Mouse (Mus musculus): ENCODE data around the gene Trappc2l. TPM values are rescaled to one million over a fixed set of nuclear protein-coding genes. Genes with fewer than 3 reads are reported as not detected.
A peak's percentile ranks its signal among the peaks of the same experiment; 100 is the strongest.

Trappc2l gene
- polyA plus RNA-seq, 1 experiment from 2014 or later, result 113 TPM

- Histone ChIP-seq H3K27ac (replicated peaks) (no peak overlapping the region), H3K9me3 (replicated peaks) (no peaks in the 10 kb centered on the region), H3K4me3 (replicated peaks) (no peak overlapping the region), H3K27me3 (replicated peaks) (0 out of 2 replicates have a peak, but pooled peaks cover 2% of the 10 kb centered on the region), H3K36me3 (no peaks in the 10 kb centered on the region), H3K4me2 (no peak overlapping the region), H3K9ac (replicated peaks) (no peak overlapping the region), H3K4me1 (peaks cover 10% of the 10 kb centered on the region; the same call in 1 of the 2 replicates)
- WGBS, result 83% methylated on average over 9 of the region's 9 CpGs
- no peak for ATAC-seq (ENCODE audit: low FRiP score)
Observed at GRCm38 (mm10) chr8:122584981-122585380, 26.5 kb upstream of the Trappc2l start.

GRCm38 (mm10) chr8:122585411-122585891, 26.0 kb upstream of the Trappc2l start:
- ATAC-seq (ENCODE audit: low FRiP score), result no peak
- WGBS, result 73% methylated on average over 14 of the region's 14 CpGs
- Histone ChIP-seq H3K9ac (replicated peaks) (no peak overlapping the region), H3K4me3 (replicated peaks) (no peak overlapping the region), H3K36me3 (no peaks in the 10 kb centered on the region), H3K9me3 (replicated peaks) (no peaks in the 10 kb centered on the region), H3K4me2 (no peak overlapping the region), H3K4me1 (peaks cover 10% of the 10 kb centered on the region; the same call in 1 of the 2 replicates), H3K27ac (replicated peaks) (no peak overlapping the region), H3K27me3 (replicated peaks) (0 out of 2 replicates have a peak, but pooled peaks cover 2% of the 10 kb centered on the region)

- Histone ChIP-seq H3K36me3 (no peaks in the 10 kb centered on the region), H3K27ac (replicated peaks) (no peak overlapping the region), H3K4me2 (no peak overlapping the region), H3K9ac (replicated peaks) (no peak overlapping the region), H3K4me3 (replicated peaks) (no peak overlapping the region), H3K27me3 (replicated peaks) (0 out of 2 replicates have a peak, but pooled peaks cover 2% of the 10 kb centered on the region), H3K4me1 (peaks cover 10% of the 10 kb centered on the region; the same call in 1 of the 2 replicates), H3K9me3 (replicated peaks) (no peaks in the 10 kb centered on the region)
- ATAC-seq (ENCODE audit: low FRiP score), result no peak
- 28% methylated on average over 7 of the region's 7 CpGs for WGBS
Observed at GRCm38 (mm10) chr8:122586171-122586570, 25.3 kb upstream of the Trappc2l start.

- Histone ChIP-seq H3K9ac (replicated peaks) (no peak overlapping the region), H3K4me3 (replicated peaks) (no peak overlapping the region), H3K4me1 (peaks cover 10% of the 10 kb centered on the region; the same call in 1 of the 2 replicates), H3K27ac (replicated peaks) (no peak overlapping the region), H3K4me2 (no peak overlapping the region), H3K36me3 (no peaks in the 10 kb centered on the region), H3K9me3 (replicated peaks) (no peaks in the 10 kb centered on the region), H3K27me3 (replicated peaks) (0 out of 2 replicates have a peak, but pooled peaks cover 2% of the 10 kb centered on the region)
- no peak for ATAC-seq (ENCODE audit: low FRiP score)
- 82% methylated on average over 10 of the region's 10 CpGs for WGBS
Observed at GRCm38 (mm10) chr8:122586749-122587148, 24.7 kb upstream of the Trappc2l start.

GRCm38 (mm10) chr8:122593240-122593639, 18.2 kb upstream of the Trappc2l start:
- Histone ChIP-seq H3K27me3 (replicated peaks) (no peaks in the 10 kb centered on the region), H3K27ac (replicated peaks) (no peak overlapping the region), H3K9ac (replicated peaks) (no peak overlapping the region), H3K4me3 (replicated peaks) (no peak overlapping the region), H3K4me2 (no peak overlapping the region), H3K9me3 (replicated peaks) (no peaks in the 10 kb centered on the region), H3K4me1 (peaks cover 9% of the 10 kb centered on the region; the same call in 1 of the 2 replicates), H3K36me3 (no peaks in the 10 kb centered on the region)
- ATAC-seq (ENCODE audit: low FRiP score), result no peak
- WGBS, result 53% methylated on average over 12 of the region's 12 CpGs

- 0 out of 2 replicates have a peak overlapping the region, but pooled peaks have one; percentile 2 for H3K9ac ChIP-seq (replicated peaks)
Observed at GRCm38 (mm10) chr8:122593783-122594507, 17.5 kb upstream of the Trappc2l start.

GRCm38 (mm10) chr8:122596031-122596430, 15.4 kb upstream of the Trappc2l start:
- Histone ChIP-seq H3K4me2 (no peak overlapping the region), H3K27ac (replicated peaks) (no peak overlapping the region), H3K4me1 (peaks cover 9% of the 10 kb centered on the region; the same call in 1 of the 2 replicates), H3K36me3 (no peaks in the 10 kb centered on the region), H3K9me3 (replicated peaks) (no peaks in the 10 kb centered on the region), H3K4me3 (replicated peaks) (no peak overlapping the region), H3K9ac (replicated peaks) (no peak overlapping the region), H3K27me3 (replicated peaks) (no peaks in the 10 kb centered on the region)
- ATAC-seq (ENCODE audit: low FRiP score), result no peak
- whole genome bisulfite sequencing, result 59% methylated on average over 4 of the region's 4 CpGs

More at GRCm38 (mm10) chr8:122593783-122594507, 17.5 kb upstream of the Trappc2l start:
- Histone ChIP-seq H3K27ac (replicated peaks) (no peak overlapping the region), H3K4me3 (replicated peaks) (no peak overlapping the region), H3K36me3 (no peaks in the 10 kb centered on the region), H3K27me3 (replicated peaks) (no peaks in the 10 kb centered on the region), H3K9me3 (replicated peaks) (no peaks in the 10 kb centered on the region), H3K4me2 (no peak overlapping the region), H3K4me1 (peaks cover 9% of the 10 kb centered on the region; the same call in 1 of the 2 replicates)
- no peak for ATAC-seq (ENCODE audit: low FRiP score)
- WGBS, result 61% methylated on average over 19 of the region's 19 CpGs

GRCm38 (mm10) chr8:122600666-122601065, 10.8 kb upstream of the Trappc2l start:
- no peaks in the 10 kb centered on the region for H3K4me1 ChIP-seq
- no peak overlapping the region for H3K4me3 ChIP-seq (replicated peaks)
- ATAC-seq (ENCODE audit: low FRiP score), result no peak
- no peaks in the 10 kb centered on the region for H3K36me3 ChIP-seq
- no peaks in the 10 kb centered on the region for H3K9me3 ChIP-seq (replicated peaks)
- H3K9ac ChIP-seq (replicated peaks), result no peak overlapping the region
- H3K4me2 ChIP-seq, result no peak overlapping the region
- no peaks in the 10 kb centered on the region for H3K27me3 ChIP-seq (replicated peaks)
- H3K27ac ChIP-seq (replicated peaks), result no peak overlapping the region
- 85% methylated on average over 9 of the region's 9 CpGs for WGBS

- Histone ChIP-seq H3K4me2 (no peak overlapping the region), H3K4me1 (no peaks in the 10 kb centered on the region), H3K4me3 (replicated peaks) (no peak overlapping the region), H3K27me3 (replicated peaks) (no peaks in the 10 kb centered on the region), H3K27ac (replicated peaks) (no peak overlapping the region), H3K9ac (replicated peaks) (no peak overlapping the region), H3K9me3 (replicated peaks) (no peaks in the 10 kb centered on the region), H3K36me3 (no peaks in the 10 kb centered on the region)
- 20% methylated on average over 1 of the region's 1 CpGs for WGBS
- no peak for ATAC-seq (ENCODE audit: low FRiP score)
Observed at GRCm38 (mm10) chr8:122604640-122605039, 6.8 kb upstream of the Trappc2l start.

GRCm38 (mm10) chr8:122605367-122605766, 6.1 kb upstream of the Trappc2l start:
- no peak for ATAC-seq (ENCODE audit: low FRiP score)
- WGBS, result 84% methylated on average over 4 of the region's 4 CpGs
- H3K36me3 ChIP-seq, result no peaks in the 10 kb centered on the region

GRCm38 (mm10) chr8:122606810-122607209, 4.6 kb upstream of the Trappc2l start:
- Histone ChIP-seq H3K27me3 (replicated peaks) (no peaks in the 10 kb centered on the region), H3K27ac (replicated peaks) (no peak overlapping the region), H3K9me3 (replicated peaks) (no peaks in the 10 kb centered on the region), H3K4me2 (no peak overlapping the region), H3K36me3 (no peaks in the 10 kb centered on the region), H3K4me3 (replicated peaks) (no peak overlapping the region), H3K4me1 (peaks cover 8% of the 10 kb centered on the region), H3K9ac (replicated peaks) (no peak overlapping the region)
- WGBS, result 91% methylated on average over 11 of the region's 12 CpGs
- no peak for ATAC-seq (ENCODE audit: low FRiP score)

More at GRCm38 (mm10) chr8:122605367-122605766, 6.1 kb upstream of the Trappc2l start:
- Histone ChIP-seq H3K9me3 (replicated peaks) (no peaks in the 10 kb centered on the region), H3K27ac (replicated peaks) (no peak overlapping the region), H3K27me3 (replicated peaks) (no peaks in the 10 kb centered on the region), H3K4me3 (replicated peaks) (no peak overlapping the region), H3K9ac (replicated peaks) (no peak overlapping the region), H3K4me1 (0 out of 2 replicates have a peak, but pooled peaks cover 1% of the 10 kb centered on the region), H3K4me2 (no peak overlapping the region)

GRCm38 (mm10) chr8:122610209-122610608, 1.2 kb upstream of the Trappc2l start:
- Histone ChIP-seq H3K36me3 (peaks cover 4% of the 10 kb centered on the region; the same call in 1 of the 2 replicates), H3K9ac (replicated peaks) (no peak overlapping the region), H3K4me1 (peaks cover 22% of the 10 kb centered on the region), H3K4me2 (peak overlapping the region; percentile 83), H3K4me3 (replicated peaks) (0 out of 2 replicates have a peak overlapping the region, but pooled peaks have one; percentile 62), H3K9me3 (replicated peaks) (no peaks in the 10 kb centered on the region), H3K27ac (replicated peaks) (no peak overlapping the region), H3K27me3 (replicated peaks) (no peaks in the 10 kb centered on the region)
- no peak for ATAC-seq (ENCODE audit: low FRiP score)
- 61% methylated on average over 4 of the region's 4 CpGs for WGBS
